Mouse (Mus musculus) forebrain, postnatal 0 days (tissue): ENCODE results near the gene Msh3. TPM values are rescaled to one million over a fixed set of nuclear protein-coding genes. Genes with fewer than 3 reads are reported as not detected.

Source experiments
- ATAC-seq: fragments of 200-750 bp; cut with Nextera tagmentation; 2 replicates; pipeline ENCODE4 v1.8.0; 2017; ENCODE audit warnings: mild to moderate bottlenecking, moderate library complexity
- DNase-seq: peaks from one replicate; pipeline ENCODE4 v3.0.0-alpha.2; 2015
- H3K27ac ChIP-seq: fragments of 300-500 bp; sonication (generic); 2 replicates; pipeline ENCODE4 v1.5.1; 2014; ENCODE audit warnings: low read depth, mild to moderate bottlenecking, antibody characterized with exemption, low read length, moderate library complexity, mixed read lengths
- H3K27me3 ChIP-seq: fragments of 300-500 bp; sonication (generic); 2 replicates; pipeline ENCODE4 v1.6.1; 2014; ENCODE audit warnings: mild to moderate bottlenecking, low read length, mixed read lengths; ENCODE audit not compliant: insufficient read depth
- H3K36me3 ChIP-seq: fragments of 300-500 bp; sonication (generic); 2 replicates; pipeline ENCODE4 v1.6.1; 2014; ENCODE audit warnings: mild to moderate bottlenecking, moderate library complexity; ENCODE audit not compliant: insufficient read depth
- H3K4me1 ChIP-seq: fragments of 300-500 bp; sonication (generic); 2 replicates; pipeline ENCODE4 v1.6.1; 2014; ENCODE audit warnings: antibody characterized with exemption; ENCODE audit not compliant: insufficient read depth
- H3K4me2 ChIP-seq: fragments of 300-500 bp; sonication (generic); 2 replicates; pipeline ENCODE4 v1.6.1; 2014; ENCODE audit warnings: low read depth, mild to moderate bottlenecking, moderate library complexity
- H3K4me3 ChIP-seq: fragments of 300-500 bp; sonication (generic); 2 replicates; pipeline ENCODE4 v1.5.1; 2014; ENCODE audit warnings: low read depth, low read length, mixed read lengths
- H3K9ac ChIP-seq: fragments of 300-500 bp; sonication (generic); 2 replicates; pipeline ENCODE4 v1.6.1; 2014; ENCODE audit warnings: mild to moderate bottlenecking
- H3K9me3 ChIP-seq: fragments of 300-500 bp; sonication (generic); 2 replicates; pipeline ENCODE4 v1.6.1; 2016; ENCODE audit warnings: low read length
- CTCF ChIP-seq: sonication (generic); IDR thresholded peaks from 2 replicates; pipeline ENCODE4 v1.5.1; 2016; ENCODE audit warnings: antibody characterized with exemption, control low read depth, low read depth
- WGBS: fragments of 180-500 bp; shearing (Covaris S2); extraction: QIAGEN DNeasy Blood & Tissue Kit; methylation state at CpG from one replicate; pipeline ENCODE4 v1.1.7; 2014; 5-methylcytosine and 5-hydroxymethylcytosine counted together
- polyA plus RNA-seq: library from polyadenylated mRNA; unstranded; fragments of >200 nt; fragmentation: Nextera tagmentation; extraction: Ambion mirVana; gene quantifications from 2 replicates; pipeline ENCODE4 v1.2.1, GENCODE M21; 2015
- total RNA-seq: library from RNA; depleted of rRNA; stranded (reverse); fragments of >200 nt; gene quantifications from 2 replicates; pipeline ENCODE4 v1.2.3, GENCODE M21; 2014

Gene Msh3
- total and polyA plus RNA-seq, 2 experiments from 2014 or later = 20.3 to 33.6 TPM

DNA sequence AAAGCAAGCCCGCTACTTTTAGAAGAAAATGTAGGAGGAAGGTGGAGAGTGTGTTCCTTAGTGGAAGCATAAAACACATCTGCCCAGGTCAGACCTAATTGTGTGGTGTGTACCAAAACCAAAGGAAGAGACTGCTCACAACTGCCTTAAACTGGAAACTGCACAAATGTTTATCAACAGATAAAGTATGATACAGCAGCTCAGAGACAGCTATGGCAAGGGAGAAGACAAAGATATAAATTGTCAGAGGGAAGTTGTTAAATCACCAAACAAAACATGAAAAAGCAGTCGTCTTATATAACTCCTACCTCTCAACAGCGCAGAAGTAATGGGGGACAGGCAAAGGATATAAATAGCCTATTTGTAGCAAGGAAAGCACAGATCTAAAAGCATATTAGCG lies 117.8 kb downstream of the Msh3 start:
- H3K4me1 ChIP-seq = no peaks in the 10 kb centered on the region
- H3K4me2 ChIP-seq = no peak overlapping the region
- no peak overlapping the region for H3K4me3 ChIP-seq
- no peak overlapping the region for H3K9ac ChIP-seq
- ATAC-seq = no peak
- no peaks in the 10 kb centered on the region for H3K27me3 ChIP-seq
- no peak overlapping the region for H3K27ac ChIP-seq
- H3K9me3 ChIP-seq = no peaks in the 10 kb centered on the region
- TF ChIP-seq CTCF = no peak
- H3K36me3 ChIP-seq = no peaks in the 10 kb centered on the region
- WGBS = 94% methylated on average over 4 of the region's 4 CpGs
- no peak for DNase-seq

DNA sequence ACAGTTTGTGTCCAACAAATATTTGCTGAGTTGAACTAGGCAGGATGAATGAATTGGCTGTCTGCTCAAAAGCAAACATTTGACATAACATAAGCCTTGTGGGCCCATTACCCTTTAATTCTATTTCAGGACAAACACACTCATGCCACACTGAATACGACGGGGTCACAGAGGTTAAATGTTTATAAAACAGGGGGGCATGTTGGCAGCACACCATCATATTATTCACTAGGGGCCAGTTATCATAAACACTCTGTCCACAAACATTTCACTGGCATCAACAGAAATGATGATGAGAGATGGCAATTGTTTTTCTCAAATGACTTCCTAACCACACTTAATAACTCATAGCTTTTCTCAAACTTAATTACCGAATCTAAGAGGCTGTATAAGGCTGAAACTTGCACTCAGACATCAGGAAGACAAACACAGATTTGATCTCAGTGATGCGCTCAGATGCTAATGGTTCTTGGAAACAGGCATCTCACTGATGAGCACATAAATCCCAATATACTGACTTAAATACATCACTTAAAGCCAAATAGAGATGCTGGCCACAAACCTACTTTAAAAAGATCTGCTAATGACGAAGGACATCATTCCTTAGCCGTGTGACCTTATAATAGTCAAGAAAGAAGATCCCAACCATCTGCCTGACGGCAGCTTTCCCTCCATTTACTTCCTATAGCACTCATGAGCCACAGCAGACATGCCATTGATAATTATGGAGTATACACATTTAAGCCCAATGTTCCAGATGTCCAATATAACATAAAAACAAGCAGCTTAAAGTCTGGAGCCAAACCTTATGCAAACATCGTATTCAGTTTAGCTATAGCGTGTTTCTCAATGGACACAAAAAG lies 122.5 kb downstream of the Msh3 start:
- Histone ChIP-seq H3K4me2 (no peak overlapping the region), H3K4me1 (no peaks in the 10 kb centered on the region), H3K27ac (no peak overlapping the region), H3K9ac (no peak overlapping the region), H3K4me3 (no peak overlapping the region), H3K9me3 (no peaks in the 10 kb centered on the region), H3K36me3 (no peaks in the 10 kb centered on the region), H3K27me3 (no peaks in the 10 kb centered on the region)
- WGBS = 85% methylated on average over 9 of the region's 9 CpGs
- no peak for ATAC-seq
- no peak for TF ChIP-seq CTCF
- DNase-seq = no peak

DNA sequence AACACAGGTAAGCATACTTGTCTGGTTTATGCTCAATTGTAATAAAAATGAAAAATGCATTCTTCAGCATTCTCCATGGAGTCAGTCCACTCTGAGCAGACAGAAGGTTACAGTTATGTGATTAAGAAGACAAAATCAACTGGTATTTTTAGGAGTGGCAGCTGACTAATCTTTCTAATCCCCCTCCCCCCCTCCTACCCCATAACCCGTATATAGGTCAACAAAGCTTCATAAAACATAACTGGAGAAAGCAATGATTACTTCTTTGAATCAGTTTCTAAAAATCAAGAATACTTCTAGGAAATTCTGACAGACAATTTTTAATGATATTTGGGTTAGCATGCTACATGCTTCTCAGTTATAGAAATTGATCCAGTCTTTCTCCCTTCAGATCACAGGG lies 126.8 kb downstream of the Msh3 start:
- DNase-seq = no peak
- Histone ChIP-seq H3K36me3 (no peaks in the 10 kb centered on the region), H3K27me3 (no peaks in the 10 kb centered on the region), H3K9ac (no peak overlapping the region), H3K4me3 (no peak overlapping the region), H3K4me1 (no peaks in the 10 kb centered on the region), H3K27ac (no peak overlapping the region), H3K9me3 (no peaks in the 10 kb centered on the region), H3K4me2 (no peak overlapping the region)
- no peak for TF ChIP-seq CTCF
- WGBS = 82% methylated on average over 1 of the region's 1 CpGs
- no peak for ATAC-seq

DNA sequence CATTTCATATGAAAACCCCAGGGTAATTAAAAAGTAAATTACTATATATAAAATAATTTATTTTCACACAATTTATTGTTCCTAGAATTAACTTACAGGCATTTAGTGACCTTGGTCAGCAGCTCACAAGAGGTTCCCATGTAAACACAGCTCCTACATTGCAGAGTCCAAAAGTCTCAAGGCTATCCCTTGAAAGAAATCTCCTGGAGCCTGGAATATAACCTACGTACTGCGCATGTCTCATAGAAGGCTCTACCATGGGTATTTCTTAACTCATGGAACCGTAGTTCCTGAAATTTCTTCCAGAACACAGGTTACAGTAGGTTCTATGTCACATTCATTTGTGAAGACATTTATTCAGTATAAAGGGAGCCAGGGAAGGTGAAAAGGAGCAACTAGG lies 131.2 kb downstream of the Msh3 start:
- ATAC-seq (no peak), DNase-seq (no peak)
- no peak for TF ChIP-seq CTCF
- Histone ChIP-seq H3K4me1 (no peaks in the 10 kb centered on the region), H3K4me3 (no peak overlapping the region), H3K9ac (no peak overlapping the region), H3K9me3 (no peaks in the 10 kb centered on the region), H3K4me2 (no peak overlapping the region), H3K27ac (no peak overlapping the region), H3K36me3 (peaks cover 3% of the 10 kb centered on the region; the same call in 1 of the 2 replicates), H3K27me3 (no peaks in the 10 kb centered on the region)
- over 99% methylated on average over 3 of the region's 3 CpGs for WGBS

DNA sequence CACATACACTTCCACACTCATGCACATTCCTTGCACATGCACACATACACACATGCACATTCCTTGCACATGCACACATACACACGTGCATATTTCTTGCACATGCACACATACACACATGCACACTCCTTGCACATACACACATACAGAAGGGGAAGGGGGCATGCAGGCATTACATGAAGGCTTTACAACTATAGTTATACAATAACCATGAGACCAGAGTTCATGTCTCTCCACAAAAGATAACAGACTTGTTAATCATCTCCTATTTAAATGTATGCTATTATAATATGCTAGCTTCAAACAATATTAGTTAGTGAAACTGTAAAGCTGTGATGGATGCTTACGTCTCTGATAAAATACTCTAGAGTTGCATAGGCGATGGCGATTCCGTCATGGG lies 132.0 kb downstream of the Msh3 start:
- DNase-seq (no peak), ATAC-seq (no peak)
- Histone ChIP-seq H3K9ac (no peak overlapping the region), H3K4me3 (no peak overlapping the region), H3K9me3 (no peaks in the 10 kb centered on the region), H3K27me3 (no peaks in the 10 kb centered on the region), H3K4me1 (no peaks in the 10 kb centered on the region), H3K36me3 (peaks cover 3% of the 10 kb centered on the region; the same call in 1 of the 2 replicates), H3K4me2 (no peak overlapping the region), H3K27ac (no peak overlapping the region)
- 96% methylated on average over 5 of the region's 5 CpGs for WGBS
- no peak for TF ChIP-seq CTCF

DNA sequence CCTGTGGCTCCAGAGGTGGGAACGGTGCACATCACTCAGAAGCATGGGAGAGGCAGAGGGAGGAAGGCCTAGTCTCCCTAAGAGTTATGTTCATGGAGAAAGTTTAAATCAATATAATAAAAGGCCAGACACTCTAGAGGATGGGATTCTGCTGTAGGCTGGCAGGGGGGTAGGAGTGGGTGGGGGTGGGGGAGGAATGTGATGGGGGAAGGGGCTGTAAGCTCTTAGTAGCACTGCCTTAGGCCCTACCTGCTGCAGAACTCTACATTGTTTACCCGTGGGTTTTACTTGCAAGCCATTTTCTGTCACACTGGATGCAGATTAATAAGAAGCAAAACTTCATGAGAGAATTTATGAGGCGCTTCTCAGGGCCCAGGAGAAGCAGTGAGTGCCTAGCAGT lies 135.0 kb downstream of the Msh3 start:
- Histone ChIP-seq H3K36me3 (peaks cover 3% of the 10 kb centered on the region; the same call in 1 of the 2 replicates), H3K4me3 (no peak overlapping the region), H3K4me2 (no peak overlapping the region), H3K4me1 (no peaks in the 10 kb centered on the region), H3K27me3 (no peaks in the 10 kb centered on the region), H3K27ac (no peak overlapping the region), H3K9me3 (no peaks in the 10 kb centered on the region), H3K9ac (no peak overlapping the region)
- ATAC-seq = no peak
- WGBS = 94% methylated on average over 3 of the region's 3 CpGs
- no peak for TF ChIP-seq CTCF
- no peak for DNase-seq

DNA sequence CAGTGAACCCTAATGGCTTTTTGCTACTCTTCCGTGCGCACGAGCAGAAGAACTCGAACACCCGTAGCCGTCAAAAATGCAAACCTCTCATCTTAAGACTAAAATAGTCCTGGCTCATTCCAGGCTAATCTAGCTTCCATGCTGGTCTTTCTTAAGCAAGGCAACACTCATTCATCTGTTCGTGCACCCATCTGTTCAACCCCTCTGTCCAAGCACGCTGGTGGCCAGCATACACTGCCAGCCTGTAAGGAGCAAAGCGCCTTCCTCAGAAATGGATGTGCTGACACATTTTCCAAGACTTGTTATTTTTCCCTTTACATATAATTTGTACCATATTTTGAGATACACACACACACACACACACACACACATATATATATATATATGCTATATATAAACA lies 137.6 kb downstream of the Msh3 start:
- Histone ChIP-seq H3K9ac (no peak overlapping the region), H3K27ac (no peak overlapping the region), H3K27me3 (no peaks in the 10 kb centered on the region), H3K4me2 (no peak overlapping the region), H3K9me3 (no peaks in the 10 kb centered on the region), H3K36me3 (peaks cover 8% of the 10 kb centered on the region; the same call in 1 of the 2 replicates), H3K4me1 (no peaks in the 10 kb centered on the region), H3K4me3 (no peak overlapping the region)
- ATAC-seq = peak; percentile 95
- WGBS = 70% methylated on average over 9 of the region's 9 CpGs
- TF ChIP-seq CTCF = no peak
- DNase-seq = peak; percentile 78
